Mouse (Mus musculus) thymus, adult 2 months (tissue): Measurements from ENCODE around the gene Wnt6. TPM values are rescaled to one million over a fixed set of nuclear protein-coding genes. Genes with fewer than 3 reads are reported as not detected.
A peak's percentile ranks its signal among the peaks of the same experiment; 100 is the strongest.

Experiments used
- DNase-seq: peaks from one replicate; pipeline ENCODE4 v3.0.0; 2021
- H3K27ac ChIP-seq: fragments of 200-500 bp; 2 replicates; pipeline ENCODE4 v1.5.1; 2012; ENCODE audit warnings: low read length, control low read depth; ENCODE audit not compliant: control insufficient read depth, insufficient read depth
- H3K27me3 ChIP-seq: fragments of 200-500 bp; 2 replicates; pipeline ENCODE4 v1.6.1; 2012; ENCODE audit warnings: mild to moderate bottlenecking, low read length, moderate library complexity, mixed read lengths; ENCODE audit not compliant: control insufficient read depth, insufficient read depth
- H3K36me3 ChIP-seq: fragments of 200-500 bp; 2 replicates; pipeline ENCODE4 v1.6.1; 2012; ENCODE audit warnings: mild to moderate bottlenecking, low read length, moderate library complexity; ENCODE audit not compliant: control insufficient read depth, insufficient read depth
- H3K4me1 ChIP-seq: fragments of 200-500 bp; replicated peaks from 2 replicates; pipeline ENCODE4 v1.6.1; 2012; ENCODE audit warnings: low read length; ENCODE audit not compliant: control insufficient read depth, insufficient read depth
- H3K4me3 ChIP-seq: fragments of 200-500 bp; 2 replicates; pipeline ENCODE4 v1.5.1; 2012; ENCODE audit warnings: mild to moderate bottlenecking, low read length, control low read depth, moderate library complexity; ENCODE audit not compliant: control insufficient read depth, insufficient read depth
- CTCF ChIP-seq: fragments of 200-500 bp; IDR thresholded peaks from 2 replicates; pipeline ENCODE4 v1.5.1; 2012; ENCODE audit warnings: mild to moderate bottlenecking, control low read depth, low read length, moderate library complexity, borderline replicate concordance; ENCODE audit not compliant: control insufficient read depth, poor library complexity, insufficient read depth; ENCODE audit errors: extremely low read depth
- POLR2A ChIP-seq: fragments of 200-500 bp; IDR thresholded peaks from 2 replicates; pipeline ENCODE4 v1.6.1; 2012; ENCODE audit warnings: mild to moderate bottlenecking, low read length, control low read depth, moderate library complexity; ENCODE audit not compliant: control insufficient read depth, poor library complexity, insufficient read depth; ENCODE audit errors: extremely low read depth
- WGBS: fragments of 180-500 bp; shearing (Covaris S2); methylation state at CpG from one replicate; pipeline ENCODE4 v1.1.7; 2018; 5-methylcytosine and 5-hydroxymethylcytosine counted together
- polyA plus RNA-seq: library from polyadenylated mRNA; depleted of rRNA; stranded (reverse); fragments of >200 nt; gene quantifications from 2 replicates; pipeline ENCODE4 v1.2.3, GENCODE M21; 2012

Gene Wnt6
- polyA plus RNA-seq, 1 experiment: 1.9 TPM

- no peaks in the 10 kb centered on the region for H3K36me3 ChIP-seq
- no peak overlapping the region for H3K27ac ChIP-seq
- DNase-seq: no peak
- WGBS: 2% methylated on average over 38 of the region's 38 CpGs
- peaks cover 12% of the 10 kb centered on the region; the same call in 1 of the 2 replicates for H3K27me3 ChIP-seq
- no peak overlapping the region for H3K4me3 ChIP-seq
- no peak for TF ChIP-seq CTCF
- TF ChIP-seq POLR2A: no peak
- H3K4me1 ChIP-seq: no peaks in the 10 kb centered on the region
Measured at GRCm38 (mm10) chr1:74794487-74795144, 22.9 kb downstream of the Wnt6 start.

GRCm38 (mm10) chr1:74795145-74795529 is 23.4 kb downstream of the Wnt6 start:
- no peak overlapping the region for H3K27ac ChIP-seq
- H3K27me3 ChIP-seq: peaks cover 12% of the 10 kb centered on the region; the same call in 1 of the 2 replicates

GRCm38 (mm10) chr1:74797459-74797858 is 25.8 kb downstream of the Wnt6 start:
- no peak for TF ChIP-seq CTCF
- TF ChIP-seq POLR2A: no peak
- WGBS: 68% methylated on average over 5 of the region's 5 CpGs

More at GRCm38 (mm10) chr1:74795145-74795529, 23.4 kb downstream of the Wnt6 start:
- TF ChIP-seq POLR2A: no peak
- TF ChIP-seq CTCF: no peak
- WGBS: 3% methylated on average over 6 of the region's 11 CpGs
- H3K36me3 ChIP-seq: no peaks in the 10 kb centered on the region
- no peak for DNase-seq
- H3K4me1 ChIP-seq: no peaks in the 10 kb centered on the region
- H3K4me3 ChIP-seq: no peak overlapping the region

GRCm38 (mm10) chr1:74800424-74800888 is 28.8 kb downstream of the Wnt6 start:
- TF ChIP-seq POLR2A: no peak
- TF ChIP-seq CTCF: no peak
- under 1% methylated on average over 29 of the region's 29 CpGs for WGBS
- Histone ChIP-seq H3K36me3 (no peaks in the 10 kb centered on the region), H3K27ac (no peak overlapping the region), H3K27me3 (peaks cover 10% of the 10 kb centered on the region; the same call in 1 of the 2 replicates), H3K4me1 (peaks cover 19% of the 10 kb centered on the region), H3K4me3 (no peak overlapping the region)
- DNase-seq: no peak

More at GRCm38 (mm10) chr1:74797459-74797858, 25.8 kb downstream of the Wnt6 start:
- no peak for DNase-seq
- Histone ChIP-seq H3K27ac (no peak overlapping the region), H3K4me3 (no peak overlapping the region), H3K27me3 (peaks cover 9% of the 10 kb centered on the region; the same call in 1 of the 2 replicates), H3K36me3 (no peaks in the 10 kb centered on the region), H3K4me1 (peaks cover 6% of the 10 kb centered on the region; the same call in 1 of the 2 replicates)

GRCm38 (mm10) chr1:74801631-74802140 is 30.0 kb downstream of the Wnt6 start:
- Histone ChIP-seq H3K36me3 (no peaks in the 10 kb centered on the region), H3K27ac (no peak overlapping the region), H3K4me1 (peaks cover 24% of the 10 kb centered on the region), H3K27me3 (peaks cover 18% of the 10 kb centered on the region; the same call in 1 of the 2 replicates), H3K4me3 (no peak overlapping the region)
- 89% methylated on average over 6 of the region's 6 CpGs for WGBS
- TF ChIP-seq CTCF: no peak
- TF ChIP-seq POLR2A: no peak
- DNase-seq: no peak

GRCm38 (mm10) chr1:74802795-74803656 is 31.3 kb downstream of the Wnt6 start:
- peak; percentile 85 for DNase-seq
- Histone ChIP-seq H3K27me3 (peaks cover 30% of the 10 kb centered on the region; the same call in 1 of the 2 replicates), H3K36me3 (no peaks in the 10 kb centered on the region), H3K4me1 (peaks cover 36% of the 10 kb centered on the region), H3K4me3 (peak overlapping the region; percentile 30), H3K27ac (no peak overlapping the region)
- peak; percentile 80; the same call in 1 of the 2 replicates for TF ChIP-seq CTCF
- 0 out of 2 replicates have a peak, but pooled peaks have one; percentile 13 for TF ChIP-seq POLR2A
- WGBS: 2% methylated on average over 57 of the region's 57 CpGs
